Mouse (Mus musculus) limb, embryonic 13.5 days (tissue): ENCODE data around the gene Rxfp3. TPM values are rescaled to one million over a fixed set of nuclear protein-coding genes. Genes with fewer than 3 reads are reported as not detected.
A peak's percentile ranks its signal among the peaks of the same experiment; 100 is the strongest.

ENCODE experiments used
- ATAC-seq: fragments of 200-750 bp; cut with Nextera tagmentation; 2 replicates; pipeline ENCODE4 v1.8.0; 2017; ENCODE audit warnings: low read depth, moderate number of reproducible peaks, moderate TSS enrichment; ENCODE audit not compliant: low FRiP score
- H3K27ac ChIP-seq: fragments of 300-500 bp; sonication (generic); 2 replicates; pipeline ENCODE4 v1.5.1; 2015; ENCODE audit warnings: inconsistent platforms, mild to moderate bottlenecking, moderate library complexity
- H3K27me3 ChIP-seq: fragments of 300-500 bp; sonication (generic); 2 replicates; pipeline ENCODE4 v1.6.1; 2015; ENCODE audit warnings: mild to moderate bottlenecking, inconsistent platforms
- H3K36me3 ChIP-seq: fragments of 300-500 bp; sonication (generic); 2 replicates; pipeline ENCODE4 v1.6.1; 2015; ENCODE audit warnings: inconsistent platforms, mild to moderate bottlenecking, moderate library complexity
- H3K4me1 ChIP-seq: fragments of 300-500 bp; sonication (generic); 2 replicates; pipeline ENCODE4 v1.6.1; 2015; ENCODE audit warnings: inconsistent platforms
- H3K4me2 ChIP-seq: fragments of 300-500 bp; sonication (generic); replicated peaks from 2 replicates; pipeline ENCODE4 v1.6.1; 2015; ENCODE audit warnings: inconsistent platforms, mild to moderate bottlenecking, moderate library complexity
- H3K4me3 ChIP-seq: fragments of 300-500 bp; sonication (generic); 2 replicates; pipeline ENCODE4 v1.5.1; 2015; ENCODE audit warnings: moderate library complexity, mild to moderate bottlenecking, inconsistent platforms
- H3K9ac ChIP-seq: fragments of 300-500 bp; sonication (generic); 2 replicates; pipeline ENCODE4 v1.6.1; 2015; ENCODE audit warnings: mild to moderate bottlenecking, inconsistent platforms
- H3K9me3 ChIP-seq: fragments of 300-500 bp; sonication (generic); 2 replicates; pipeline ENCODE4 v1.6.1; 2016; ENCODE audit warnings: inconsistent platforms
- WGBS: fragments of 180-500 bp; shearing (Covaris S2); methylation state at CpG from one replicate; pipeline ENCODE4 v1.1.7; 2015; 5-methylcytosine and 5-hydroxymethylcytosine counted together
- polyA plus RNA-seq: library from polyadenylated mRNA; unstranded; fragments of >200 nt; fragmentation: Nextera tagmentation; extraction: Ambion mirVana; gene quantifications from 2 replicates; pipeline ENCODE4 v1.2.1, GENCODE M21; 2015

The Rxfp3 gene
- polyA plus RNA-seq, 1 experiment from 2014 or later: 1.4 TPM

DNA sequence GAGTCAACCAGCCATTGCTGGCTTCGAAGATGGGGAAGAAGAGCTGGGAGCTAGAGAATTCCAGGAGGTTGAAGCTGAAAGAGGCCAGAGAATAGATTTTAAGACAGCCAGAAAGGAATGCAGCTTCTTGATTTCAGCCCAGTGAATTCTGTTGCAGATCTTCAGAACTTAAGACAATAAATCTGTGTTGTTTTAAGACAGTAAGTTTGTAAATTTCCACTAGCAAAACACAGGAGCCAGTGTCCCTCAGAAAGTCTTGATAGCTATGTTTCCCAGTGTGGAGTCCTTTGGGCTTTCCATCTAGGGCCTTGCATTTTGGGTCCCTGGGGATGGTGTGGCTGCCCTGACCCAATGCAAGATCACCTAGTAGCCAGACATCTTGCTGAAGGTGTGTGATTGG is 25.1 kb upstream of the Rxfp3 start:
- H3K9me3 ChIP-seq: no peaks in the 10 kb centered on the region
- H3K27ac ChIP-seq: no peak overlapping the region
- ATAC-seq: no peak
- no peak overlapping the region for H3K4me2 ChIP-seq
- H3K4me1 ChIP-seq: peaks cover 46% of the 10 kb centered on the region
- H3K4me3 ChIP-seq: no peak overlapping the region
- no peaks in the 10 kb centered on the region for H3K27me3 ChIP-seq
- WGBS: 94% methylated on average over 1 of the region's 1 CpGs
- H3K9ac ChIP-seq: no peak overlapping the region
- no peaks in the 10 kb centered on the region for H3K36me3 ChIP-seq

DNA sequence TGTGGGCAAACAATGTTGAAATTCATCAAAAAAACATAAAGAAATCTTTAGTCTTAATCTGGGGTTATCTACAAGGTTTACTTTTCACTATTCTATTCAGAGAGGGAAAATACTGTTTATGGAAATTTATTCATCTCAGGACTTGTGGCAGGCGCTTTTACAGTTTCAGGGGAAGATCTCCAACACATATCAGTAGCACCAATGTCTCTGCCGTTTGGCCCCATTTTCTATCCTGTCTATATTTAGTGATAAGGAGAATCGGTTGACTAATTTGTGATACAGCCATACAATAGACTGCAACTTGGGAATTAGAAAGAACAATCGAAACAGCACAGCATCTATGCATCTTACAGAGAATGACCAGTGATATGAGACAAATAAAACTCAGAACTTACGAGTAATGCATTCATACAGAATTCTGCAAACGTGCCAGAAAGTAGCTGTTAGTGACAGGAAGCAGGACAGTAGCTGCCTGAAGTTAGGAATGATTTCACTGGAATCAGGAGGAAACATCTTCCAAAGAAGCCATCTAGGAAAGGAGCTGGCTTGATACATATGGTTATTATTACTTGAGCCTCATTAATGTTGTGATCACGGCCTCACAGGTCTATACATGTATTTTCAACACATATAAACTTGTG is 16.8 kb upstream of the Rxfp3 start:
- Histone ChIP-seq H3K9ac (no peak overlapping the region), H3K27ac (no peak overlapping the region), H3K9me3 (no peaks in the 10 kb centered on the region), H3K4me2 (no peak overlapping the region), H3K4me3 (no peak overlapping the region), H3K4me1 (no peaks in the 10 kb centered on the region), H3K27me3 (no peaks in the 10 kb centered on the region), H3K36me3 (no peaks in the 10 kb centered on the region)
- WGBS: 75% methylated on average over 7 of the region's 7 CpGs
- ATAC-seq: no peak

DNA sequence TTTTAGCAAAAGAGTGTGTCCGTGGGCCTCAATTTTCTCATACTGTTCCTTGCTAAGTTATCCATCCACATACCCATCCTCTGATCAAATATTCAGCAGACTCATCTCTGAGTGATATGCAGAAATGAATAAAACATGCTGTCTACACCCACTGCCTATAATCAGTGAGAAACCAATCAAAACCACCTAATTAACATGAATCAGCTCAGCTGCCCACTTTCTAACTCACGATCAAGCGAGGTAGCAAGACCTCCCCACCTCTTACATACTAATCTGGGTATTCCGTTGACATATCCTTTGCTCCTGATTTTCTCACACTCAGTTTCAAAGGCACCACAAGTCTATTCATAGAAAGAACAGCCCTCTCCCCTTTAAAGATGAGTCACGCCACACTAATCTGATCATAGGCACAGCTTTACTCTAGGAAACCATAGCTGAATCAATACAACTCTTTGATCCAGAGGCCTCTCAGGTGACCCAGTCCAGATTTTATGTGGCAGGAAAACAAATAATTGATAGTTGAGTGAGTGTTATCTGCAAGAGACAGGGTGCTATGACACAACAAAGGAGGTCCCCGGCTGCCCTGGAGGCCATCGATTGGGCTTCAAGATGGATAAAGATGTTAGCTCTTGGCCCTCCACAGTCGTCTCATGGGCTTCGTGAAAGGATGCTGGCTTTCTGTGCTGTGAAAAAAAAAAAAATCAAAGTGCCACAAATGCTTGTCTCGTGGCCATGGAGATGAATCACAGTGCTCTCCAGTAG is 16.1 kb upstream of the Rxfp3 start:
- H3K4me2 ChIP-seq: no peak overlapping the region
- H3K9me3 ChIP-seq: no peaks in the 10 kb centered on the region
- no peak overlapping the region for H3K27ac ChIP-seq
- no peaks in the 10 kb centered on the region for H3K27me3 ChIP-seq
- H3K36me3 ChIP-seq: no peaks in the 10 kb centered on the region
- no peak overlapping the region for H3K9ac ChIP-seq
- WGBS: 81% methylated on average over 10 of the region's 10 CpGs
- no peaks in the 10 kb centered on the region for H3K4me1 ChIP-seq
- no peak for ATAC-seq
- H3K4me3 ChIP-seq: no peak overlapping the region

DNA sequence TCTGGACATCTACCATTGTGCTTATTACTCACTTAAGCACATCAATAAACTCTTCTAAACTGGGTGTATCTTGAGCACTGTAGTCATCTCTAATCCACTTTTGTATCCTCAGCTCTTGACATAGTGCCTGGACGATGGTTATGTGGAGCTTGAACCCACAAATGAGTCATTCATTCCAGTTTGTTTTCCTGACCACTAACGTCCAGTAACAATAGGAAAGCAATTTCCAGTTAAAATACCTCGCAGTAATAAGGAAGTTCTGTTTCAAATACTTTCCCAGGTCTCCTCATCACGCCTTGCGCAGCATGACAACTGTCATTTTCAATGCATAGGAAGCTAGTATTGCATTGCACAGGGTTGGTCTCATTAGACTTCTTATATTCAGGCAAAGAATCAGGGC is 5.0 kb upstream of the Rxfp3 start:
- WGBS: 87% methylated on average over 5 of the region's 5 CpGs
- Histone ChIP-seq H3K36me3 (no peaks in the 10 kb centered on the region), H3K9me3 (no peaks in the 10 kb centered on the region), H3K27me3 (peaks cover 6% of the 10 kb centered on the region), H3K4me2 (no peak overlapping the region), H3K4me1 (peaks cover 6% of the 10 kb centered on the region; the same call in 1 of the 2 replicates), H3K9ac (no peak overlapping the region), H3K27ac (no peak overlapping the region), H3K4me3 (no peak overlapping the region)
- no peak for ATAC-seq

DNA sequence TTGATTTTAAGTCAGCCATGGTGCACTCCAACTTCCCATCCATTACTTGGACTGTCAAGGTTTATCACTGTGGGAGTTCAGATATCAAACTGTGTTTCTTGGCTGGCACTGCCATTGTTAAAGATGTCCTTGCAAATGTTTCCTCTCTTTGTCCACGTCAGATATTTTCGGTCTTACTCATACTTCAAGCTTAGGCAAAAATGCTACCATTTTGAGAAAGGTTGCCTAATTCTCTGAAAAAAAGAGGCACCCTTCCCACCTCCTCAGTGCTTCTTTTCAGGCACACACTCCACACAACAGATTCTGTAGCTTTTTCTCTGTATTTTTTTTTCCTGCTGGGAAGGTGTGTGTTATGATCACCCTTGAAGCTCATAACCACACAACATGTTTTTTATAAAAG is 3.4 kb upstream of the Rxfp3 start:
- 85% methylated on average over 2 of the region's 2 CpGs for WGBS
- no peak for ATAC-seq
- H3K4me2 ChIP-seq: no peak overlapping the region
- H3K27me3 ChIP-seq: peaks cover 22% of the 10 kb centered on the region
- H3K36me3 ChIP-seq: no peaks in the 10 kb centered on the region
- no peak overlapping the region for H3K4me3 ChIP-seq
- peaks cover 22% of the 10 kb centered on the region for H3K4me1 ChIP-seq
- no peaks in the 10 kb centered on the region for H3K9me3 ChIP-seq
- H3K27ac ChIP-seq: no peak overlapping the region
- H3K9ac ChIP-seq: no peak overlapping the region

DNA sequence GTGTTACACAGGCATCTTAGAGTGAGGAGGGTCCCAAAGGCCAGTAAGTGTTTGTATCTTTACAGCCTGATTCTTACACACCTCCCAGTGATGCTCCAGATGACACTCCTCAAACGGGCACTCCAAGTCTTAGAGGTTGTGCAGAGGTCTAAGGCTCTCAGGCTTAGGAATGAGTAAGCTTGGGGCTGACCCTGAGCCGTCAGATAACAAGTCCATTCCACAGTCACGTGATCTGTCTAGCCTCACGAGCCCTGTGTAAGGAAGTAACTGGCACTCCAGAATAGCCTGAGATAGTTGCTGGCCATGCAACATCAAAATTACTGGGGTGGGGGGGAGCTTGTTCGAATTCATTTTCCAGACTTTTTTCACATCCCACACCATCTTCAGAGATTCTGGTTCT is 2.3 kb upstream of the Rxfp3 start:
- peaks cover 28% of the 10 kb centered on the region for H3K4me1 ChIP-seq
- H3K36me3 ChIP-seq: no peaks in the 10 kb centered on the region
- H3K27ac ChIP-seq: no peak overlapping the region
- H3K4me2 ChIP-seq: no peak overlapping the region
- no peak for ATAC-seq
- H3K9me3 ChIP-seq: no peaks in the 10 kb centered on the region
- no peak overlapping the region for H3K4me3 ChIP-seq
- 58% methylated on average over 5 of the region's 5 CpGs for WGBS
- peaks cover 34% of the 10 kb centered on the region for H3K27me3 ChIP-seq
- no peak overlapping the region for H3K9ac ChIP-seq

DNA sequence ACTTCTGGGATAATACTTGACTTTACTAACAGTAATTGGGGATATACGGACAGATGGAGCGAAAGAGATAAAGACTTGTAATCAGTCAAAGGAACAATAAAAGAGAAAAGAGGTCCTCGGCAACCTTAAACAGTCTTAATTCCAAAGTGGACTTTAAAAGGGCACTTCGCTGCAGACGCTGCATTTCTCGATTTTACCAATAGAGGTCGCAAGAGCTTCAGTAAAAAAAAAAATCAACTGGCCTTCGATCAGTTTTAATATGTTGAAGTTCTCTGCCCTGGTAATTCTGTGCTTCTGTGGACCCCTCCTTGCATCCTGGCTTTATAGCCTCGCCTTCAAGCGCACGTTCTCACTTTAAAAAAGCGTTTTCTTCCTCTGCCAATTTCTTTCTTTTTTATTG is 685 bp upstream of the Rxfp3 start:
- no peaks in the 10 kb centered on the region for H3K9me3 ChIP-seq
- no peak for ATAC-seq
- no peaks in the 10 kb centered on the region for H3K36me3 ChIP-seq
- H3K4me3 ChIP-seq: no peak overlapping the region
- H3K4me1 ChIP-seq: peaks cover 28% of the 10 kb centered on the region
- no peak overlapping the region for H3K9ac ChIP-seq
- H3K27me3 ChIP-seq: peaks cover 49% of the 10 kb centered on the region
- H3K27ac ChIP-seq: no peak overlapping the region
- peak overlapping the region; percentile 25; the same call in 1 of the 2 replicates for H3K4me2 ChIP-seq
- 2% methylated on average over 12 of the region's 12 CpGs for WGBS

DNA sequence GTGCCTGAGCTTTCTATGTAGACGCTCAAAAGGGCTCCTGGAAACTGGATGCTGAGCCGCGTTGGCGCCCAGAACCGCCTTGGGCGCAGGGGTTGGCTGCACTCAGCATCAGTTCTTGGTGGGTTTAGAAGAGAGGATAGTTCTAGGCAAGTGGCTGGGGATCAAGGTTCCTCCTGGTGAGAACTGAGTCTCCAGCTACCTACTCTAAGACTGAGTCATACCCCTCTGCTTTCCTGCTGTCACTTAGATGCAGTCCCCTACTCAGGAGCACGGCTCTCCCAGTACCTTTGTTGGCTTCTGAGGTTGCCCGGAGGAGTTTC is 455 bp downstream of the Rxfp3 start:
- H3K4me3 ChIP-seq: peak overlapping the region; percentile 46
- no peak overlapping the region for H3K27ac ChIP-seq
- no peaks in the 10 kb centered on the region for H3K9me3 ChIP-seq
- H3K27me3 ChIP-seq: peaks cover 56% of the 10 kb centered on the region
- no peaks in the 10 kb centered on the region for H3K36me3 ChIP-seq
- ATAC-seq: no peak; the same call in 1 of the 2 replicates
- peaks cover 28% of the 10 kb centered on the region for H3K4me1 ChIP-seq
- peak overlapping the region; percentile 76 for H3K4me2 ChIP-seq
- H3K9ac ChIP-seq: peak overlapping the region; percentile 54; the same call in 1 of the 2 replicates
- 7% methylated on average over 8 of the region's 8 CpGs for WGBS

DNA sequence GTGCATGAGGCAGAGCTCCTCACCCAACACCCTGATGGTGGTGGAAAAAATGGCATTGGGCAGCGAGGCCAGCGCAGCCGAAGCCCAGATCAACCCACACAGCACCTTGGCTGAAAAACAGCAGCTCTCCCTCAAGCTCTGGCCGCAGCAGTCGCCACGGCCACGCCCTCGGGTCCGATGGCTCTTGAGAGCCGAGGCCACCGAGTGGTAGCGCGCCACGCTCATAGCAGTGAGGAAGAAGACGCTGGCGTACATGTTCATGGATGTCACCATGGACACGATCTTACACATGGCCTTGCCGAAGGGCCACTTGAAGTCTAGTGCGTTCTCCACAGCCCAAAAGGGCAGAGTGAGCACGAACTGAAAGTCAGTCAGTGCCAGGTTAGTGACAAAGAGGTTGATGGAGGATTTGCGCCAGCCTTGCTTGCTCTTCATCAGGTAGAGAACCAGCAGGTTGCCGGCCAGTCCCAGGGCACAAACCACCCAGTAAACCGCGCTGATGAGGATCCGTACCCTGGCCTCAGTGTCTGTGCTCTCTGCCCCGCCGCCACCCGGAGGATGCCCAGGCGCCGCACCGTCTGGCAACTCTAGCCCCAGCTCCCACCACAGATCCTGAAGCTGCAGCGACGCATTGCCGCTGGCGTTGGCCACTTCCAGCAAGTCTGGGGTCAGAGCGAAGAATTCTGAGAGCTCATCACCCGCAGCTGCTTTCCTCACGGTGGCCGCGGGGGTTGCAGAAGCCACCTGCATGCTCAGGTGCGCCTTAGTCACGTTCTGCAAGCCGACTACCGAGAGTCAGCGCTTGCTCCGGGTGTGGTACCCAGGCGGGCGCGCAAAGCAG is 1.0 kb downstream of the Rxfp3 start:
- H3K9ac ChIP-seq: peak overlapping the region; percentile 54
- 0 out of 2 replicates have a peak, but pooled peaks have one; percentile 10 for ATAC-seq
- WGBS: 4% methylated on average over 49 of the region's 49 CpGs
- peaks cover 28% of the 10 kb centered on the region for H3K4me1 ChIP-seq
- H3K4me3 ChIP-seq: peak overlapping the region; percentile 46
- peak overlapping the region; percentile 76 for H3K4me2 ChIP-seq
- H3K36me3 ChIP-seq: no peaks in the 10 kb centered on the region
- H3K27me3 ChIP-seq: peaks cover 60% of the 10 kb centered on the region
- no peak overlapping the region for H3K27ac ChIP-seq
- H3K9me3 ChIP-seq: no peaks in the 10 kb centered on the region

DNA sequence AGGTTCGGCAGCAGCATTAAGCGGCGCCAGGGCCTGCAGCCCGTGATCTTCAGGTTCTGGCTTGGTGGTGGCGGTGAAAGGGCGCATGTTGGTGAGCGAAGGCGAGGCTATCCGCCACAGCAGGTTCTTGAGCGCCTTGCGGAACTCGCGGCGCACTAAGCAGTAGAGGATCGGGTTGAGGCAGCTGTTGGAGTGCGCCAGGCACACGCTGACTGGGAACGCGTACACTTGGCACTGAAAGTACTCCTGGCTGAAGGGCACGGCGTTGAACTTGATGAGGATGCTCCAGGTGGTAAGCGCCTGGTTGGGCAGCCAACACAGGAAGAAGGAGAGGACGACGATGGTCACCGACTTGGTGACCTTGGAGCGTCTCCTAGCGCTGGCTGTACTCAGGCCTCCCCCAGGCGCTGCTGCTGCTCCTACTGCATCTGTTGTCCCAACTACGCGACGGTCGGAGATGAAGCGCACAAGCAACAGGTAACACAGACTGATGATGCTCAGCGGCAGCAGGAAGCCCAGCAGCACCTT is 1.8 kb downstream of the Rxfp3 start:
- Histone ChIP-seq H3K4me2 (peak overlapping the region; percentile 76), H3K9me3 (no peaks in the 10 kb centered on the region), H3K27ac (no peak overlapping the region), H3K9ac (peak overlapping the region; percentile 54; the same call in 1 of the 2 replicates), H3K36me3 (no peaks in the 10 kb centered on the region), H3K4me1 (peaks cover 28% of the 10 kb centered on the region), H3K4me3 (peak overlapping the region; percentile 46), H3K27me3 (peaks cover 62% of the 10 kb centered on the region)
- 6% methylated on average over 34 of the region's 34 CpGs for WGBS
- no peak for ATAC-seq

DNA sequence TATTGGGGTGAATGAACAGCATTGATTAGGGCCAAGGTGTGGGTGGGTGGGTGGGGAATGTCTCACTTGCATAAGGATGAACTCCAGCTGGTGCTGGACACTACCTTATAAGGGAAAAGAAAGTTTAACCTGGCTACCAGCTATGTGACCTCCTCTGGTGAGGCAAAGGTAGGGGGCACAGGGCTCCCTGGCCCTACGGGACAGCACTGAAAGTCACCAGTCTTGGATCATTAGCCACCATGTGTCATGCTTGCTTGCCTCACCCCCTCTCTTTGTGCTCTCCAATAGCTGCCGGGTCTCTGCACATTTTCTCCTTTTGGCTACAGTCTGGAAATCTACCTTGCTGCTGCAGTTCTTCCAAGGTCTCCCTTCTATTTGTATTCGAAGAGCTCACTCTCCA is 7.6 kb downstream of the Rxfp3 start:
- no peaks in the 10 kb centered on the region for H3K4me1 ChIP-seq
- no peaks in the 10 kb centered on the region for H3K36me3 ChIP-seq
- H3K4me3 ChIP-seq: no peak overlapping the region
- no peak overlapping the region for H3K4me2 ChIP-seq
- H3K27me3 ChIP-seq: peaks cover 30% of the 10 kb centered on the region
- H3K9me3 ChIP-seq: no peaks in the 10 kb centered on the region
- WGBS: 88% methylated on average over 3 of the region's 3 CpGs
- ATAC-seq: no peak
- H3K27ac ChIP-seq: no peak overlapping the region
- no peak overlapping the region for H3K9ac ChIP-seq
